In the genomic region with DNA sequence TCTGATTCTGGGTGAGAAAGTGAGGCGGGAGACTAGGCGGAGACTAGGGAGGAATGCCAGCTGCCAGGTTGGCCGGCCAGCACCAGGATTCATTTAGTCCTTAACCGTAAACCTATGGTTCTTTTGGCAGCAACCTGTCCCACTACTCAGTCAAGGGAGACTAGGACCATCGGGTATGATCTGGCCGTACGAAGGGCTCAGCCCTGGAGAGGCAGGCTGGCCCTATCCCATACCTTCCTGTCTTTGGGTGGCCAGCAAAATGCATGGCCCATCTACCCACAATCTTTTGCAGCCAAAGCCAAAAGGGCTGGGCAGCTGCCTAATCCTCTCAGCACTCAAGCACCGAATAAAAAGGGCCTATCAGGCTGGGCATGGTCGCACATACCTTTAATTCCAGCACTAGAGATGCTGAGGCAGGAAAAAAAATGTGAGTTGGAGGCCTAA, we compare ENCODE assay signal across 18 mouse cellular contexts. TPM values are rescaled to one million over a fixed set of nuclear protein-coding genes. Genes with fewer than 3 reads are reported as not detected.
DNase-seq lines count a peak whose midpoint lies in the region; ATAC-seq and TF ChIP-seq lines count a peak whose summit lies in the region.
"Had no signal": no experiment of that assay in that cellular context is flagged by ENCODE, and none has a peak within 500 bp of the region (broad histone marks: within the 10 kb centered on the region; RNA-seq: fewer than 3 reads in every experiment).

No protein-coding gene starts in this region.

- H3K9me3 ChIP-seq in forebrain, embryonic 13.5 days (replicated peaks): no peaks in the 10 kb centered on the region
- H3K9me3 ChIP-seq in forebrain, postnatal 0 days (ENCODE audit: low read length): no peaks in the 10 kb centered on the region
- no peaks in the 10 kb centered on the region for H3K9me3 ChIP-seq in hindbrain, embryonic 13.5 days
- no peaks in the 10 kb centered on the region for H3K9me3 ChIP-seq in hindbrain, embryonic 11.5 days (ENCODE audit: control insufficient read depth, low read length)
- no peaks in the 10 kb centered on the region for H3K9me3 ChIP-seq in midbrain, postnatal 0 days (ENCODE audit: low read length)
- no peaks in the 10 kb centered on the region for H3K9me3 ChIP-seq in midbrain, embryonic 16.5 days (replicated peaks; ENCODE audit: control insufficient read depth, low read length, poor library complexity, severe bottlenecking)
- H3K9me3 ChIP-seq: G1E; liver, embryonic 15.5 days had no signal

- 53% methylated on average over 9 of the region's 9 CpGs for WGBS in forebrain, embryonic 13.5 days
- whole genome bisulfite sequencing in forebrain, postnatal 0 days: 57% methylated on average over 9 of the region's 9 CpGs
- WGBS in hindbrain, embryonic 13.5 days: 80% methylated on average over 9 of the region's 9 CpGs
- WGBS in hindbrain, embryonic 11.5 days: 70% methylated on average over 9 of the region's 9 CpGs
- 58% methylated on average over 9 of the region's 9 CpGs for WGBS in midbrain, postnatal 0 days
- WGBS in midbrain, embryonic 16.5 days: 57% methylated on average over 9 of the region's 9 CpGs

- H3K4me3 ChIP-seq in forebrain, embryonic 13.5 days: no peak overlapping the region
- no peak overlapping the region for H3K4me3 ChIP-seq in forebrain, postnatal 0 days (ENCODE audit: low read depth, low read length)
- no peak overlapping the region for H3K4me3 ChIP-seq in hindbrain, embryonic 13.5 days
- no peak overlapping the region for H3K4me3 ChIP-seq in hindbrain, embryonic 11.5 days (ENCODE audit: low read depth, low read length)
- no peak overlapping the region for H3K4me3 ChIP-seq in midbrain, postnatal 0 days (ENCODE audit: low read depth, low read length)
- no peak overlapping the region for H3K4me3 ChIP-seq in midbrain, embryonic 16.5 days (ENCODE audit: low read depth, low read length)
- H3K4me3 ChIP-seq: liver, embryonic 15.5 days had no signal

- H3K27me3 ChIP-seq in forebrain, embryonic 13.5 days: no peaks in the 10 kb centered on the region
- H3K27me3 ChIP-seq in forebrain, postnatal 0 days (ENCODE audit: insufficient read depth, low read length): no peaks in the 10 kb centered on the region
- H3K27me3 ChIP-seq in hindbrain, embryonic 13.5 days: no peaks in the 10 kb centered on the region
- H3K27me3 ChIP-seq in hindbrain, embryonic 11.5 days (ENCODE audit: control insufficient read depth, insufficient read depth, low read length): no peaks in the 10 kb centered on the region
- no peaks in the 10 kb centered on the region for H3K27me3 ChIP-seq in midbrain, postnatal 0 days (ENCODE audit: insufficient read depth, low read length)
- no peaks in the 10 kb centered on the region for H3K27me3 ChIP-seq in midbrain, embryonic 16.5 days (ENCODE audit: control insufficient read depth, insufficient read depth, low read depth, low read length)
- H3K27me3 ChIP-seq: liver, embryonic 15.5 days had no signal

- no peak overlapping the region for H3K27ac ChIP-seq in forebrain, embryonic 13.5 days
- no peak overlapping the region for H3K27ac ChIP-seq in forebrain, postnatal 0 days (ENCODE audit: low read depth, low read length)
- H3K27ac ChIP-seq in hindbrain, embryonic 13.5 days: no peak overlapping the region
- no peak overlapping the region for H3K27ac ChIP-seq in hindbrain, embryonic 11.5 days (ENCODE audit: low read depth, low read length)
- H3K27ac ChIP-seq in midbrain, postnatal 0 days (ENCODE audit: low read depth, low read length): no peak overlapping the region
- no peak overlapping the region for H3K27ac ChIP-seq in midbrain, embryonic 16.5 days (ENCODE audit: low read length)

- no peak for ATAC-seq in forebrain, embryonic 13.5 days
- no peak for ATAC-seq in forebrain, postnatal 0 days
- no peak for ATAC-seq in hindbrain, embryonic 13.5 days (ENCODE audit: low FRiP score)
- ATAC-seq in hindbrain, embryonic 11.5 days (ENCODE audit: low FRiP score): no peak
- no peak for ATAC-seq in midbrain, postnatal 0 days (ENCODE audit: low FRiP score)
- no peak for ATAC-seq in midbrain, embryonic 16.5 days
- ATAC-seq: inflammation-experienced regulatory T-cells, adult 6 months had no signal

- DNase-seq in forebrain, postnatal 0 days: no peak
- DNase-seq in hindbrain, embryonic 11.5 days (ENCODE audit: low spot score): no peak
- no peak for DNase-seq in midbrain, postnatal 0 days (ENCODE audit: low spot score)
- no peak for DNase-seq in urinary bladder, postnatal 4 days (ENCODE audit: low spot score in 2 of 2)
- DNase-seq in thymus, adult 18-20 months: no peak
- DNase-seq: B cell, adult 2 months; embryo, embryonic 11 days; gastrocnemius, postnatal 36 days; kidney, postnatal 25 days; layer of hippocampus, postnatal 36 days; right cerebral cortex, adult 18-20 months; thymus, postnatal 14 days had no signal

- H3K4me1 ChIP-seq in forebrain, embryonic 13.5 days: no peaks in the 10 kb centered on the region
- no peaks in the 10 kb centered on the region for H3K4me1 ChIP-seq in forebrain, postnatal 0 days (ENCODE audit: insufficient read depth)
- no peaks in the 10 kb centered on the region for H3K4me1 ChIP-seq in hindbrain, embryonic 13.5 days (replicated peaks)
- H3K4me1 ChIP-seq in hindbrain, embryonic 11.5 days (replicated peaks; ENCODE audit: control insufficient read depth, insufficient read depth, low read length): no peaks in the 10 kb centered on the region
- no peaks in the 10 kb centered on the region for H3K4me1 ChIP-seq in midbrain, postnatal 0 days (ENCODE audit: insufficient read depth, low read length)
- no peaks in the 10 kb centered on the region for H3K4me1 ChIP-seq in midbrain, embryonic 16.5 days (ENCODE audit: control insufficient read depth, insufficient read depth, low read length)

- H3K36me3 ChIP-seq in forebrain, embryonic 13.5 days (ENCODE audit: poor library complexity, severe bottlenecking): peaks cover 39% of the 10 kb centered on the region
- peaks cover 23% of the 10 kb centered on the region for H3K36me3 ChIP-seq in forebrain, postnatal 0 days (ENCODE audit: insufficient read depth)
- peaks cover 56% of the 10 kb centered on the region for H3K36me3 ChIP-seq in hindbrain, embryonic 13.5 days
- no peaks in the 10 kb centered on the region for H3K36me3 ChIP-seq in hindbrain, embryonic 11.5 days (ENCODE audit: control insufficient read depth, insufficient read depth, low read length)
- H3K36me3 ChIP-seq in midbrain, postnatal 0 days (ENCODE audit: insufficient read depth, low read length): peaks cover 24% of the 10 kb centered on the region
- H3K36me3 ChIP-seq in midbrain, embryonic 16.5 days (ENCODE audit: control insufficient read depth, insufficient read depth, low read length): peaks cover 13% of the 10 kb centered on the region

- H3K4me2 ChIP-seq in forebrain, embryonic 13.5 days: no peak overlapping the region
- H3K4me2 ChIP-seq in forebrain, postnatal 0 days (ENCODE audit: low read depth): no peak overlapping the region
- H3K4me2 ChIP-seq in hindbrain, embryonic 13.5 days: no peak overlapping the region
- no peak overlapping the region for H3K4me2 ChIP-seq in hindbrain, embryonic 11.5 days (replicated peaks; ENCODE audit: low read depth, low read length)
- H3K4me2 ChIP-seq in midbrain, postnatal 0 days (ENCODE audit: low read depth, low read length, poor library complexity, severe bottlenecking): no peak overlapping the region
- no peak overlapping the region for H3K4me2 ChIP-seq in midbrain, embryonic 16.5 days (ENCODE audit: low read length)
- H3K4me2 ChIP-seq: liver, embryonic 15.5 days had no signal

- TF ChIP-seq CTCF in forebrain, postnatal 0 days (IDR thresholded peaks at IDR 0.05; ENCODE audit: low read depth): no peak
- no peak for TF ChIP-seq CTCF in midbrain, postnatal 0 days (IDR thresholded peaks at IDR 0.05)

- 0 out of 2 replicates have a peak overlapping the region, but pooled peaks have one; percentile 18 for H3K9ac ChIP-seq in forebrain, embryonic 13.5 days
- no peak overlapping the region for H3K9ac ChIP-seq in forebrain, postnatal 0 days
- H3K9ac ChIP-seq in hindbrain, embryonic 13.5 days: 0 out of 2 replicates have a peak overlapping the region, but pooled peaks have one; percentile 43
- H3K9ac ChIP-seq in hindbrain, embryonic 11.5 days (ENCODE audit: low read depth, low read length): no peak overlapping the region
- 0 out of 2 replicates have a peak overlapping the region, but pooled peaks have one; percentile 13 for H3K9ac ChIP-seq in midbrain, postnatal 0 days (replicated peaks; ENCODE audit: low read length, poor library complexity, severe bottlenecking)
- H3K9ac ChIP-seq in midbrain, embryonic 16.5 days (ENCODE audit: low read depth, low read length): no peak overlapping the region
- H3K9ac ChIP-seq: liver, embryonic 15.5 days had no signal

RNA-seq across cellular contexts. Expression of gene Mst1, which starts 7.7 kb away (rescaled TPM):
- polyA plus RNA-seq in forebrain, embryonic 13.5 days (2015; fragmentation: Nextera tagmentation; extraction: Ambion mirVana): not detected in 2 replicates
- 0.10 TPM in 1 of 2 replicates, not detected in the other for total RNA-seq in forebrain, postnatal 0 days (2014; rRNA removed)
- not detected in 2 replicates for polyA plus RNA-seq in forebrain, postnatal 0 days (2015; fragmentation: Nextera tagmentation; extraction: Ambion mirVana)
- not detected in 2 replicates for polyA plus RNA-seq in hindbrain, embryonic 13.5 days (2015; fragmentation: Nextera tagmentation; extraction: Ambion mirVana)
- 0.25 TPM in 2 replicates for polyA plus RNA-seq in hindbrain, embryonic 11.5 days (2014; fragmentation: Nextera tagmentation; extraction: Ambion mirVana)
- total RNA-seq in midbrain, postnatal 0 days (2014; rRNA removed): 0.14 TPM in 1 of 2 replicates, not detected in the other
- not detected in 2 replicates for polyA plus RNA-seq in midbrain, postnatal 0 days (2015; fragmentation: Nextera tagmentation; extraction: Ambion mirVana)
- 0.09 TPM in 1 of 2 replicates, not detected in the other for polyA plus RNA-seq in midbrain, embryonic 16.5 days (2015; fragmentation: Nextera tagmentation; extraction: Ambion mirVana)
- total RNA-seq: gastrocnemius, postnatal 36 days; layer of hippocampus, postnatal 36 days had no signal

RNA-seq across cellular contexts. Expression of gene Rnf123, which starts 10.6 kb away (rescaled TPM):
- 32.6 and 39.5 TPM in 2 replicates for polyA plus RNA-seq in forebrain, embryonic 13.5 days (2015; fragmentation: Nextera tagmentation; extraction: Ambion mirVana)
- 32.0 and 35.8 TPM in 2 replicates for total RNA-seq in forebrain, postnatal 0 days (2014; rRNA removed)
- 25.4 and 37.0 TPM in 2 replicates for polyA plus RNA-seq in forebrain, postnatal 0 days (2015; fragmentation: Nextera tagmentation; extraction: Ambion mirVana)
- 42.8 and 43.1 TPM in 2 replicates for polyA plus RNA-seq in hindbrain, embryonic 13.5 days (2015; fragmentation: Nextera tagmentation; extraction: Ambion mirVana)
- 24.3 and 26.5 TPM in 2 replicates for polyA plus RNA-seq in hindbrain, embryonic 11.5 days (2014; fragmentation: Nextera tagmentation; extraction: Ambion mirVana)
- total RNA-seq in midbrain, postnatal 0 days (2014; rRNA removed): 46.3 and 60.6 TPM in 2 replicates
- 44.1 and 49.1 TPM in 2 replicates for polyA plus RNA-seq in midbrain, postnatal 0 days (2015; fragmentation: Nextera tagmentation; extraction: Ambion mirVana)
- 53.4 and 53.9 TPM in 2 replicates for polyA plus RNA-seq in midbrain, embryonic 16.5 days (2015; fragmentation: Nextera tagmentation; extraction: Ambion mirVana)

RNA-seq across cellular contexts. Expression of gene Amigo3, which starts 19.5 kb away (rescaled TPM):
- 2.1 and 3.0 TPM in 2 replicates for polyA plus RNA-seq in forebrain, embryonic 13.5 days (2015; fragmentation: Nextera tagmentation; extraction: Ambion mirVana)
- 2.9 and 3.4 TPM in 2 replicates for total RNA-seq in forebrain, postnatal 0 days (2014; rRNA removed)
- polyA plus RNA-seq in forebrain, postnatal 0 days (2015; fragmentation: Nextera tagmentation; extraction: Ambion mirVana): 1.4 and 1.5 TPM in 2 replicates
- polyA plus RNA-seq in hindbrain, embryonic 13.5 days (2015; fragmentation: Nextera tagmentation; extraction: Ambion mirVana): 3.1 and 3.4 TPM in 2 replicates
- 1.6 and 1.8 TPM in 2 replicates for polyA plus RNA-seq in hindbrain, embryonic 11.5 days (2014; fragmentation: Nextera tagmentation; extraction: Ambion mirVana)
- total RNA-seq in midbrain, postnatal 0 days (2014; rRNA removed): 2.5 and 3.7 TPM in 2 replicates
- 1.4 and 1.6 TPM in 2 replicates for polyA plus RNA-seq in midbrain, postnatal 0 days (2015; fragmentation: Nextera tagmentation; extraction: Ambion mirVana)
- polyA plus RNA-seq in midbrain, embryonic 16.5 days (2015; fragmentation: Nextera tagmentation; extraction: Ambion mirVana): 2.6 and 2.8 TPM in 2 replicates

RNA-seq across cellular contexts. Expression of gene Apeh, which starts 21.9 kb away (rescaled TPM):
- 49.9 and 60.2 TPM in 2 replicates for polyA plus RNA-seq in forebrain, embryonic 13.5 days (2015; fragmentation: Nextera tagmentation; extraction: Ambion mirVana)
- total RNA-seq in forebrain, postnatal 0 days (2014; rRNA removed): 24.5 and 27.9 TPM in 2 replicates
- polyA plus RNA-seq in forebrain, postnatal 0 days (2015; fragmentation: Nextera tagmentation; extraction: Ambion mirVana): 28.2 and 30.0 TPM in 2 replicates
- polyA plus RNA-seq in hindbrain, embryonic 13.5 days (2015; fragmentation: Nextera tagmentation; extraction: Ambion mirVana): 57.7 and 57.8 TPM in 2 replicates
- 54.3 and 55.3 TPM in 2 replicates for polyA plus RNA-seq in hindbrain, embryonic 11.5 days (2014; fragmentation: Nextera tagmentation; extraction: Ambion mirVana)
- 32.3 and 45.1 TPM in 2 replicates for total RNA-seq in midbrain, postnatal 0 days (2014; rRNA removed)
- polyA plus RNA-seq in midbrain, postnatal 0 days (2015; fragmentation: Nextera tagmentation; extraction: Ambion mirVana): 38.3 and 42.7 TPM in 2 replicates
- polyA plus RNA-seq in midbrain, embryonic 16.5 days (2015; fragmentation: Nextera tagmentation; extraction: Ambion mirVana): 46.0 and 50.8 TPM in 2 replicates

RNA-seq across cellular contexts. Expression of gene Gmppb, which starts 23.5 kb away (rescaled TPM):
- 20.8 and 24.4 TPM in 2 replicates for polyA plus RNA-seq in forebrain, embryonic 13.5 days (2015; fragmentation: Nextera tagmentation; extraction: Ambion mirVana)
- total RNA-seq in forebrain, postnatal 0 days (2014; rRNA removed): 17.5 and 18.6 TPM in 2 replicates
- polyA plus RNA-seq in forebrain, postnatal 0 days (2015; fragmentation: Nextera tagmentation; extraction: Ambion mirVana): 15.5 and 16.0 TPM in 2 replicates
- polyA plus RNA-seq in hindbrain, embryonic 13.5 days (2015; fragmentation: Nextera tagmentation; extraction: Ambion mirVana): 20.1 and 21.1 TPM in 2 replicates
- 18.9 and 20.4 TPM in 2 replicates for polyA plus RNA-seq in hindbrain, embryonic 11.5 days (2014; fragmentation: Nextera tagmentation; extraction: Ambion mirVana)
- 13.4 and 18.7 TPM in 2 replicates for total RNA-seq in midbrain, postnatal 0 days (2014; rRNA removed)
- 14.9 and 17.8 TPM in 2 replicates for polyA plus RNA-seq in midbrain, postnatal 0 days (2015; fragmentation: Nextera tagmentation; extraction: Ambion mirVana)
- polyA plus RNA-seq in midbrain, embryonic 16.5 days (2015; fragmentation: Nextera tagmentation; extraction: Ambion mirVana): 19.8 and 22.8 TPM in 2 replicates

Comparison
In these comparisons a context has a peak if more than half of its experiments do, and no peak if none do; other contexts are left out.
1. H3K9ac ChIP-seq: peak in forebrain, embryonic 13.5 days (single experiment), hindbrain, embryonic 13.5 days (single experiment) and midbrain, postnatal 0 days (single experiment); none in forebrain, postnatal 0 days (single experiment), hindbrain, embryonic 11.5 days (single experiment) and midbrain, embryonic 16.5 days (single experiment).